Mouse (Mus musculus) mesoderm, embryonic 11.5 days (tissue): ENCODE measurements around the gene Intu.

Experiments used
- DNase-seq: peaks from one replicate; pipeline ENCODE4 v3.0.0-alpha.2; 2012; ENCODE audit warnings: low read depth, low spot score

The Intu gene

GRCm38 (mm10) chr3:40527976-40528950 is 2.8 kb upstream of the Intu start:
- DNase-seq: no peak

- no peak for DNase-seq
Observed at GRCm38 (mm10) chr3:40528958-40529357, 2.1 kb upstream of the Intu start.

GRCm38 (mm10) chr3:40530845-40531244 is 241 bp upstream of the Intu start:
- DNase-seq: no peak

- no peak for DNase-seq
Observed at GRCm38 (mm10) chr3:40532256-40532655, 1.2 kb downstream of the Intu start.

- DNase-seq: no peak
Observed at GRCm38 (mm10) chr3:40534141-40534540, 3.1 kb downstream of the Intu start.

- peak; percentile 93 for DNase-seq
Observed at GRCm38 (mm10) chr3:40540567-40541554, 9.8 kb downstream of the Intu start.

- DNase-seq: no peak
Observed at GRCm38 (mm10) chr3:40546621-40547020, 15.5 kb downstream of the Intu start.

- no peak for DNase-seq
Observed at GRCm38 (mm10) chr3:40652941-40653352, 121.9 kb downstream of the Intu start.

- no peak for DNase-seq
Observed at GRCm38 (mm10) chr3:40653582-40653981, 122.5 kb downstream of the Intu start.

- no peak for DNase-seq
Observed at GRCm38 (mm10) chr3:40654028-40654427, 122.9 kb downstream of the Intu start.

GRCm38 (mm10) chr3:40655571-40655970 is 124.5 kb downstream of the Intu start:
- no peak for DNase-seq

- no peak for DNase-seq
Observed at GRCm38 (mm10) chr3:40656339-40656738, 125.3 kb downstream of the Intu start.

GRCm38 (mm10) chr3:40660231-40660630 is 129.1 kb downstream of the Intu start:
- DNase-seq: no peak

GRCm38 (mm10) chr3:40666109-40666508 is 135.0 kb downstream of the Intu start:
- no peak for DNase-seq

- no peak for DNase-seq
Observed at GRCm38 (mm10) chr3:40666861-40667719, 136.0 kb downstream of the Intu start.

GRCm38 (mm10) chr3:40668889-40669288 is 137.8 kb downstream of the Intu start:
- no peak for DNase-seq

GRCm38 (mm10) chr3:40669395-40669794 is 138.3 kb downstream of the Intu start:
- DNase-seq: no peak

- DNase-seq: no peak
Observed at GRCm38 (mm10) chr3:40673515-40673914, 142.4 kb downstream of the Intu start.

GRCm38 (mm10) chr3:40674873-40675405 is 143.9 kb downstream of the Intu start:
- DNase-seq: peak; percentile 8

GRCm38 (mm10) chr3:40678856-40679255 is 147.8 kb downstream of the Intu start:
- DNase-seq: no peak

GRCm38 (mm10) chr3:40682404-40682803 is 151.3 kb downstream of the Intu start:
- no peak for DNase-seq
